Mouse (Mus musculus) monocyte, adult 2 months (primary cell): ENCODE results near the gene Apc2.
"Not testable (repeated sequence)": the region's sequence is repeated elsewhere in the genome, so short reads cannot be mapped to it uniquely, and the experiment has no call there.

Experiments used
- DNase-seq, 2 experiments: peaks; one replicate each; pipeline ENCODE4 v3.0.0; 2022; ENCODE audit warnings: low spot score in 2 of 2, low read depth in 1 of 2

Apc2 gene

DNA sequence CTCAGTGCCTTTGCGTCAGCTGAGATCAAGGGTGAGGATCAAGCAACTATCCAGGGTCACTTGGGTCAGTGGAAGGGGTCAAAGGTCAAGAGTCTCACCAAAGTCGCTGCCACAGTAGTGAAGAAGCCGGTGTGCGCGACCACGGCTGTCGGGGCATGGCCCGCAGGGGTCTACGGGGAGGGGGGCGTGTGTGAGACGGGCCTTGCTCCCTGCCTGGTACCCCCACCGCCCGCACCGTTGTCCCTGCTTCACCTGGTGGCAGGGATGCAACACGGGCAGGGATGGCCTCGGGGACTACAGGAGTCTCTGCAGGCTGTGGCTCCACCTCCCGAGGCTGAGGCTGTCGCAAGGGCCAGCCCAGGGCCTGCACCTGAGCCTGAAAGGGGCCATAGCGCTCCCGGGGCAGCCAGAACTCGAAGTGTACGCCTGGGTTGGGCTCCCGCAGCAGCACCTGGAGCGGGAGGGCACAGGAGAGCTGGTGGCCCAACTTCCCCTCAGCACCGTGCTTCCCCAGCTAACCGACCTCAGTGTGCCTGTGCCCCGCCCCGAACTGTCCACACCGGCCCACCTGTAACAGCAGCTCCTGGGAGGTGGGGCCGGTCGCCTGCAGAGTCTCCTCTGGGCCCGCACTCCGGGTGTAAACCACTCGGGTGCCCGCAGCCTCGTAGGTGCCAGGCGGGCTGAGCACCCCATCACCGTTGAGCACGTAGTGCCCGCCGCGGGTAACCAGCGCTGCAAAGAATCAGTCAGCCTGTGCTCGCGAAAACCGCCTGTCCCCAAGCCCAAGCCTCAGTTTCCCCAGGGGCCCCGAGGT lies 45.9 kb downstream of the Apc2 start:
- DNase-seq = no peak

DNA sequence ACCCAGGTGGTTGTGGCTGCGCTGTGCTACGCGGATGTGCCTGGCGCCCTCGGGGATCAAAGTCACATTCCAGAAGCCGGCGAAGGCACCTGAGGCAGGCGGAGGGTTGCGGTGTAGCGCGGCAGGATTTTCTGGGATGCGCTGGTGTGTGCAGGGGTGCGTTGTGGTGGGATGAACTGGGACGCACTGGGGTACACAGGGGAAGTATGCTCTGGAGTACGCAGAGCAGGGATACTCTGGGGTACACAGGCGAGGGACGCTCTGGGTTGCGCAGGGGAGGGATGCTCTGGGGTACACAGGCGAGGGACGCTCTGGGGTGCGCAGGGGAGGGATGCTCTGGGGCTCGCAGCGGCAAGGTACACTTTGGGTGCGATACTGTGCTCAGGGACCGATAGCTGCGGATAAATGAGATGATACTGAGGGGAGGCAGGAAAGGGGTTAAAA lies 46.5 kb downstream of the Apc2 start:
- no peak for DNase-seq

DNA sequence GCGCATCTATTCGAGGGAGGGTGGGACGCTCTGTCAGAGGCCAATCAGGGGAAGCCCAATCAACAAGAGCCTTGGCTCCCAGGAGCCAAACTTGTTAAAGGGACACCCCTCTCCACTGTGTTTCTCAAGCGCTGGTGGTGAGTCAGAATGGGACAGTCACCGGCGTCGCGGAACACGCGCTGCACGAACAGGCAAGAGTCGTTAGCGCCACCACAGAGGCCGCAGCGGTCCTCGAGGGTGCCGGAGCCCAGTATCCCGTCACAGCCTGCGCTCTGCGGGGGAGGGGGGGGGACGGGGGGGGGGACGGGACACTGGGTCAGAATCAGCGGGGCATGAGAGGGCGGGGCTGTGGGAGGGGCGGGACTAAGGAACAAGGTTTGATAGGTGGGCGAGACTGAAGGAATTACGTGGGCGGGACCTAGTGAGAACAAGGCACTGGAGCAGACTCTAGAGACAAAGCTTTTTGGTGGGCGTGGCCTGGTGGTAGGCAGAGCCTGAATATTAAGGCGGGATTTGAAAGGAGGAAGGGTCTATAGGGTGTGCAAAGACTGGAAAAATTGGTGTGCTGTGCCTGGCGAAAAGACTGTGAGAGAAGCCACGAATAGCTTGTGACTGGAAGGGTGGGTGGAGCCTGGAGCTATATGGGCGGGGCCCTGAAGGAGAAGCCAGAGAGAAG lies 47.1 kb downstream of the Apc2 start:
- no peak for DNase-seq

DNA sequence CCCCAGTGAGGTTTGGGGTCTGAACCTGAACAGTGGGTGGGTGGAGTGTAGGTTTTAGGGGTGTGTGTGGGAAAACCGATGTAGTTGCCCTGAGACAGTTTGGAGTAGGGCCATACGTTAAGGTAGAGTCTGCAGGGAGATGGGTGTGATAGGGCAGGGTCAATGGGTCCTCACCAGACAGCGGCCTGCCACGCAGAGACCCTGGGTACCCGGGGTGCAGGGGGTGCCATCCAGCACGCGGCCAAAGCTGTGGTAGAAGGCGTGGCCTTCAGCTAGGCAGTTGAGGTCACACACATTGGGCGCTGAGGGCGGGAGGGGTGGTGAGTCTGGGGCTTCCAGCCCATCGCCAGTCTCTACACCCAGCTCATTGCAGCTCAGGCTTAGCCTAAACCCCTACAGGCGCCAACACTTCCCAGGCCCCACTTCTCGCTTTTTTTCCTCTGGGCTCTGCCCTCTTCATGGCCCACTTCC lies 47.7 kb downstream of the Apc2 start:
- no peak for DNase-seq

DNA sequence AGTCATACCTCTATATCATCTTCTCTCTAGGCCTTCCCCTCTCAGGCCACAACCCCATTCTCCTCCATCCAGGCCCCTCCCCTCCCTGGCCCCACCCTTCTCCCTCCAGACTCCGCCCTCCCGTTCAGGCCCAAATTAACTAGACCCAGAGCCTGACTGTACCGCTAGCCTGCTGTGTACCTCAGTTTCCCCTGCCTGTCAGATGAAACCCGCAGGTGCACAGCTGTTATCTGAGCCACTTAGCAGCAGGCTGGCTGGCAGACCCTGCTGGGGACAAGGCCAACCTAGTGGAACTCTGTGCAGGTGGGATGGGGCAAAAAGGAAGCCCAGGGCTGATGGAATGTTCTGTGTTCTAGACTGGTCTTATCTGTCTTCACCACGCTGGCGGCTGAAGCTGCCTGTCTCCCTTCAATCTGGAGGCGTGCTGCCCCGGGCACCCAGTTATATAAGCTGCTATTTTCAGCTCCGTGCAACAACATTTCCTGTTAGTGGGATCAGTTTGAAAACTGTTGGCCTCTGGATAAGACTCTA lies 48.4 kb downstream of the Apc2 start:
- no peak for DNase-seq

DNA sequence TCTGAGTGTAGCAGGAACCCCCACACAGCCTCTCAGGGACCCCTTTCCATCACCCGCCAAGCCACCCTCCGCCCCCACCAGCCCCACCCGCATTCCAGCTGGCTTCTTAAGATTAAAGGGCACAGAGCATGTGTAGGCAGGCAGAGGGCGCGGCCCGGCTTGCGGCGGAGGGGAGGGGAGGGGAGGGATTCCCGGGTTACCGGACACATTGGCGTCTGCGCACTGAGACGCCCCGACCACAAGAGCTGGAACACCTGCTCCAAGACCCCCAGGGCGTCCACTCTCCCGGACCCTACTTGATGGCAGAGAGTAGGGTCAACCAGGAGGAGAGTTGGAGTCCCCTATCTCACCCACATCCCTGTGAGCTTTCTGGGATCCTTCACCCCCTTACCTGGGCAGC lies 49.3 kb downstream of the Apc2 start:
- DNase-seq = no peak

DNA sequence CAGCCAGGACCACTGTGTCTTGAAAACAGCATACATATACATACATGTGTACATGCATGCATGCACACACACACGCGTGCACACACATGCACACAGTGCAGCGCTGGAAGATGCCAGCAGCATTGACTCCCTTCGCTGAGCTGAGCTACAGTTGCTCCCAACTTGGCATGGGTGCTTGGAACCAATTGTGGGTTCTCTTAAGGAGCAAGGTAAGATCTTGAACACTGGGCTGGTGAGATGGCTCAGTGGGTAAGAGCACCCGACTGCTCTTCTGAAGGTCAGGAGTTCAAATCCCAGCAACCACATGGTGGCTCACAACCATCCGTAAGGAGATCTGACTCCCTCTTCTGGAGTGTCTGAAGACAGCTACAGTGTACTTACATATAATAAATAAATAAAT lies 50.2 kb downstream of the Apc2 start:
- not testable (repeated sequence) for DNase-seq

DNA sequence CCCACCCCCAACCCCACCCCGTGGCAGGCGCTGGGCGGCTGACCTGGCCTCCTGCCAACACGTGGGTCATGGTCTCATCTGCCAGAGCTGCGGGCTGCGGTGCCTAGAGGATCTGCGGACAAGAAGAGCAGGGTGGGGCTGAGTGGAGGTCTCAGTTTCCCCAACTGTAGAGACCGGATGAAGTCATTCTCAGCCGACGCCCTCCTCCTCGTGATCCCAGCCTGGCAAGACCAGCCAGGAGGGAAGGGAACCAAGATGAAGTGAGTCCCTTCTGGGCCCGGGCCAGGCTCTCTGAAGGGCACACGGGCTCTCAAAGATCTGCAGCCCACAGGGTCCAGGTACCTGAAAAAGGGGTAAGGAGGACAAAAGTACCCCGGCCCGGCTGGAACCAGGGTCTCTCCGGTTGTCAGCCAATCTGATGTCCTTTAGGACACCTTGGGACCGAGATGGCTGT lies 51.8 kb downstream of the Apc2 start:
- DNase-seq = no peak

DNA sequence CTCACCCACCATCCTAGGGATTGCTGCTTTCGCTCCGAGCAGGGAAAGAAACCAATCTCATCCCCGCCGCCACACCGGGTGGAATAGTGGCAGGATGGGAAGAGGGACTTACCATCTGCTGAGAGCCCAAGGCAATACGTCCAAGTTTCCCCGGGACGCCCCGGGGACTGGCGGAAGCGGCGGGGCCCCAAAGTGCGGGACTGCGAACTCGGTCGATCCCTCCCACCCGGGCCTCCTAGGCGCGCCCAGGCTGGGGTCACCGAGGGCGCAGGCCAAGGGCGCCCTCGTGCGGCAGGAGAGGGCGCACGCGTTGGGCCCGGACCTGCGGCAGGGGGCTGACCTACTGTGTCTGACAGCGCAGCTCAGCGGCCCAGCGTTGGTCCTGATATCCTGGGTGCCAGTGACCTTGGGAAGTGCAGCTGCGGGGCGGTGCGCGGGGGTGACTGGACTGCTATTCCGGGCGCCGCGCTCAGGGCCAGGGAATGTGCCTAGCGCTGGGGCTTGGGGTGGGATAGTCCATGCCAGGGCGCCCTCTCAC lies 52.5 kb downstream of the Apc2 start, which contains the start of gene Adamtsl5:
Gene Adamtsl5 (minus strand): TSS at position 169 of the 538 bp plus-strand sequence.
- DNase-seq = peak in 1 of 2 experiments; percentile 66

DNA sequence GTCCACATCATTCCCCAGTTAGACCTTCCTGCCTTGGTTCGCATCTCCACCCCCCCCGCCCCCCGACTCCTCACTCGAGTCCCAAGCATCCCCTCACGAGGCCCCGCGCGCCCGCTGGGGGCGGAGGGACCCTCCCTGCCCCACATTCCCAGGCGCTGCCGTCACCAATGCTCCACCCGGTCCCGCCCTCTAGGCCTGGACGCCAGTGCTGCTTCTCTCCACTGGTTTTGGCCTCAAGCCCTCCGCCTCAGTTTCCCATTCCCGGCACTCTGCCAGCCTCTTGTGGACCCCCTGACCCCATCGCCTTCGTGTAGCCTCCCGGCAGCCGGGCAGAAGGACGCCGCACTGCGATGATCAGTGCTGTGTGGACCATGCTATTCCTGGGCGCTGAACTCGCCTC lies 53.2 kb downstream of the Apc2 start:
- no peak for DNase-seq

DNA sequence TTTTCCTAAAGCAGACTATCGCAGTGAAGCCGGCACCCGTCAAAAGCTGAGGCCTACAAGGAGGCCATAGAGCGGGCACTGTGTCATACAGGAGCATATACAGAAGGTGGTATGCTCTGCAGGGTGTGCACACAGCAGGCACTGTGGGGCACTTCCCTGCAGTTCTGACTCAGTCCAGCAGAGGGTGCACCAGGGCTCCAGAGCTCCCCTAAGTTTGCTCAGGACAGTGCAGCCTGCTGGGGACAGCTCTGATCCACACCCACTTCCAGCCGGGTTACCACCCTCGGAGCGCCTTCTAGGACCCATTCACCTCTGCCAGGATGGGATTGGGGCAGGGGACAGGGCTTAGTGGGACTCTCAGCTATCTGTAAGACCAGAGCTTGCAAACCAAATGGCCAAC lies 54.5 kb downstream of the Apc2 start:
- peak; percentile 73 to 79 for DNase-seq

DNA sequence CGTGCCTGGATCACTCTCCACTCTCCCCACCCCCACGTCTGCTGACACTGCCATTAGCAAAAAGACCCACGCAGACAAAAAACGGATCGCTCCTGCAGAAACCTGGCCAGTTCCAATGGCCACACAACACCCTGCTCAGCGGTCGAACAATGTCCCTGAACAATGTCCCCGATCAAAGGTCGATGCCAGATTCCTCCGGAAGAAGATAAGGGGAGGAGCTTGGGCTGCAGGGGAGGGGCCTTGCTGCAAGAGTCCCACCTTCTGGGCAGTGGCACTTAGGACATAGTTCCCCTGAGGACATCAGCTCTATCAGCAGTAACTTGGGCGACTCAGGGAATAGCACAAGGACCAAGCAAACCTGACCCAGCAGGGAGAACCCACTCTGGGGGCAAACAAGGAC lies 56.1 kb downstream of the Apc2 start:
- no peak for DNase-seq

DNA sequence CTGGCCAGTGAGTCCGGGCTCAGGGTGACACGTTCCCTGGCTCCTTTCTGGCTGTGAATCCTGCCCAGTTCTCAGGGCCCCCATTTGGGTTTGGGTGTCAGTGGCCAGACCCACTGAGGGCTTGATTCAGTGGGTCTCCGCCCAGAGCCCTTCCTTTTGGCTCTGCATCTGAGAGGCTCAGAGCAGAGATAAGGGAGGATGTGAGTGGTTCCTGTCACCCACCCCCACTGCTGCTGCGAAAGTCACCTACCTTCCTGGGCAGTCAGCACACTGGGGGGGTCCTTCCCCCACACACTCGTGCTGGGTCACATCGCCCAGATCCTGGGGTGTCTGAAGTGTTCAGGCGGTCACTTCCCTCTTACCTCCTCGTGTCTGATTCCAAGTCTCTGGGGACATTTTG lies 57.0 kb downstream of the Apc2 start:
- DNase-seq = no peak

DNA sequence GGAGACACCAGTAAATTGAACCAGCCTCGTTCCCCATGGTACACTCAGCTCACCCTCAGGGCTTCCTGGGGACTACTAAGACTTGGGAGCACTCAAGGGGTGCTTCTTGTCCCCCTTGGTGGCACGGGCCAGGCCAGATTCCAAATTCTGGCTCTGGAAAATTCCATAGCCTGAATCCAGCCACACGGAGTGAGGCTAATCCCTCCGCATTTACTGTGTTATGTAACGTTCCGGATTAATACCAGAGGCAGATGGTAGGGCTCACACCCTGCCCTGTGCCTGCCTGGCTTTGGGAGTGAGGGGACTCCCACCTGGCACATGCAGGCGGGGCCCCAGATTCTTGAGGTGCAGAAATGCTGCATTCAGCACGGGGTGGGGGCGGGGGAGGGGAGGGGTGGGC lies 59.7 kb downstream of the Apc2 start:
- no peak for DNase-seq

DNA sequence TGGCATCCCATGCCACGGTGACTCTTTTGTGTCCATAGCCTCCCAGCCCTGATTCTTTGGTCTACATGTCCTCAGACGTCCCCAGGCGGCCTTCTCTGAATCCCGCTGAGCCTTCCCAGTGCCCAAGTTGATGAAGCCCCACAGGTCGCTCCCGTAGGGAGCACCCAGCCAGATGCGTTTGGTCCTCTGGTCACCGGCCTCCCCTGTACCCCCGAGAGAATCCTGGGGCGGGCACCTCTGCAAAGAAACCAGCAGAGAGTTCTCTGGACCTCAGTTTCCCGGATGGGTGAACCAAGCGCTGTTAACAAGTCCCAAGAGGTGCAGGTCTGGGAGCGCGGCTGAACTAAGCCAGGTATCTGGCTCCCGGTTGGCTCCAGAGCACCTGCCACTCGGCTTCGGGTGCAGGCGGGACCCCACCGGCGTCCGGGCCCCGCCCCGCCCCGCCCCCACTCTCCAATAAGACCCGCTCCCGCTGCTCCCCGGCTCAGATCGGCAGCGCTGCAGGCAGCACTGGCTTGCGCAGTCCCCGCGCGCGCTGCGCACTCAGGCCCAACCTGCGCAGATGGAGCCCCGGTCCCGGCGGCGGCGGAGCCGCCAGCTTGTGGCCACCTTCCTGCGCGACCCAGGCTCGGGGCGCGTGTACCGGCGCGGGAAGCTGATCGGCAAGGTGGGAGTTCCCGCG lies 60.4 kb downstream of the Apc2 start, which contains the start of gene Plk5:
Gene Plk5 (plus strand): TSS at position 459 of the 682 bp plus-strand sequence.
- DNase-seq = no peak

DNA sequence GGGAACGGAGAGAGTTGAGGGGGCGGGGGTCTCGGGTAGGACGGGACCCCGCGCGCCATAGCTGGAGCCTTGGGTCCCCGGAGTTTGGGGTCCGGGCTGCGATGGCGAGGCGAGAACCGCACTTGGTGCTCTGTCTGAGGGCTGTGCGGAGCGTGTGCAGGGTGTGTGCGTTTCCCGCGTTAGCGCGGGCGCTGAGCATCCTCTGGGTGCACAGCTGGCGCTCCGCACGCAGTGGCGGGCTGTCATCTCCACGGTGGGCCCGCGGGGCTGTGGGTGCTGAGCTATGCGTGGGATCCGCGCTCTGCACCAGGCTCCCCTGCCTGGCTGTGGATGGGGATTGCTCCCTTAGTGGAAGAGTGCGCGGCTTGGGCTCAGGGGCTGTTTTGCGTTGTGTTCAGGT lies 61.0 kb downstream of the Apc2 start:
- DNase-seq = no peak

DNA sequence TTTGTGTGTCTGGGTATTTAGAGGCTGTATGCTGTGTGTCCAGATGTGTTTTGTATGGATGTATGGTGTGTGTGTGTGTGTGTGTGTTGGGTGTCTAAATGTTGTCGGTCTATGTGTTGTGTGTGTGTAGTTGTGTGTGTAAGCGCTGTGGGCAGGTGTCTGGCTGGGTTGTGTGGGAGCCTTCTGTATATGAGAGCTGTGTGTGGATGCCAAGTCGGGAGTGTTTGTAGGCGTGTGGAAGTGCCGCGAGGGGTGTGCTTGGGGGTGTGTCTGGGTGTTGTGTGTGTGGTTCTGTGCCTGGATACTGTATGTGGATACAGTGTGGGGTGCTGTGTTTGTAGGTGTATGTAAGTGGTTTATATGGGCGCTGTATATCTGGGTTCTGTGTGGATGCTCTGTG lies 61.6 kb downstream of the Apc2 start:
- no peak for DNase-seq

DNA sequence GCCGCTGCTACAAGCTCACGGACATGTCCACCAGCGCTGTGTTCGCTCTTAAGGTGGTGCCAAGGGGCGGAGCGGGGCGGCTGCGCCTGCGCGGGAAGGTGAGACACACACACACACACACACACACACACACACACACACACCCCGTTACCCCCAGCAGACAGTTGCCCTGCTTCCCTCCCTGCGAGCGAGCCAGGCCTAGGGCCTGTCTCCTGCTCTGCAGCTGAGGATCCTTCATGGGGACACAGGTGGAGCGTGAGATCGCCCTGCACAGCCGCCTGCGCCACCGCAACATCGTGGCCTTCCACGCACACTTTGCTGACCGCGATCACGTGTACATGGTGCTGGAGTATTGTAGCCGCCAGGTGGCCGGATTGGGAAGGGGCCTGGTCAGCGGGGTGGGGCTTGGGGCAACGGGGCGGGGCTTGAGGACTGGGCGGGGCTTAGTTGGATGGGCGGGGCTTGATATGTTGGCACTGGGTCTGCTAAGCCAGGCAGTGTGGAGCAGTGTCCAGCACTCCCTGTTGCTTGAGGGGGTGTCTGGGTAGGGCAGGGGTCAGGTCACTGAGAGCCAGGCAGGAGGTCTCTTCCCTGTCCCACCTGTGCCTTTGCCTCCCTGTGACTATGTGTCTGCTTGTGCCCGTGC lies 62.3 kb downstream of the Apc2 start:
- no peak for DNase-seq

DNA sequence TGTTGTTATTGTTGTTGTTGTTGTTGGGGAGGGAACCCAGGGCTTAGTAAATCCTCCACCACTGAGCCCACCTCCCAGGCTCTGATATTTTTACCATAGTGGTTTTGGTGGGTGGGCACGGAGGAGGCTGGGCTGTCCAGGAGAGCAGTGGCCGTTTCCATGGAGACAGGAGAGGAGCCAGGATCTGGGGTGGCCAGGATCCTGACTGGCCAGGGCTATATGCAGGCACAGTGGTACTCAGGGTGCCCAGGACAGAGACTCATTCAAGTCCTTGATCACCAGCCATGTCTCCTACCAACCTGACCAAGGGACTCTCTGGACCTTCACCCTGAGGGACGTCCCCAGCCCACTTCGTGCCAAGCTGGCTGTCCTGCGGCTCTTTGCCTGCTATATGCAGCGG lies 68.0 kb downstream of the Apc2 start:
- DNase-seq = no peak

DNA sequence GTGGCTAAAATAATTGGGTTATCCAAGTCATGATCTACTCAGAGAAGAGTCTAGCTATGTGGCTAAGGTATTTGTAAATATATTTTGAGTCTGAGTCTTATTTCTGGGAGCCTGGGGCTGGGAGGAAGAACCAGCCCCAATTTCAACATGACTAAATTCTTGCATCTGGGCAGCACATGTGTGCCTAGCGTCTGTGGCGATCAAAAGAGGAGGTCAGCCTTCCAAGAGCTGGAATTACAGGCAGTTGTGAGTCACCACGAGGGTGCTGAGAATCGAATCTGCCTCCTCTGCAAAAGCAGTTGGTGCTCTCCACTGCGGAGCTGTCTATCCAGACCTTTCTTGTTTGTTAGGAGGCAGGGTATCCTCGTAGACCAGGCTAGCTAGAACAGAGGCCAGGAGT lies 70.0 kb downstream of the Apc2 start:
- DNase-seq = no peak
